13 mouse cellular contexts compared by ENCODE assay signal in the genomic region with DNA sequence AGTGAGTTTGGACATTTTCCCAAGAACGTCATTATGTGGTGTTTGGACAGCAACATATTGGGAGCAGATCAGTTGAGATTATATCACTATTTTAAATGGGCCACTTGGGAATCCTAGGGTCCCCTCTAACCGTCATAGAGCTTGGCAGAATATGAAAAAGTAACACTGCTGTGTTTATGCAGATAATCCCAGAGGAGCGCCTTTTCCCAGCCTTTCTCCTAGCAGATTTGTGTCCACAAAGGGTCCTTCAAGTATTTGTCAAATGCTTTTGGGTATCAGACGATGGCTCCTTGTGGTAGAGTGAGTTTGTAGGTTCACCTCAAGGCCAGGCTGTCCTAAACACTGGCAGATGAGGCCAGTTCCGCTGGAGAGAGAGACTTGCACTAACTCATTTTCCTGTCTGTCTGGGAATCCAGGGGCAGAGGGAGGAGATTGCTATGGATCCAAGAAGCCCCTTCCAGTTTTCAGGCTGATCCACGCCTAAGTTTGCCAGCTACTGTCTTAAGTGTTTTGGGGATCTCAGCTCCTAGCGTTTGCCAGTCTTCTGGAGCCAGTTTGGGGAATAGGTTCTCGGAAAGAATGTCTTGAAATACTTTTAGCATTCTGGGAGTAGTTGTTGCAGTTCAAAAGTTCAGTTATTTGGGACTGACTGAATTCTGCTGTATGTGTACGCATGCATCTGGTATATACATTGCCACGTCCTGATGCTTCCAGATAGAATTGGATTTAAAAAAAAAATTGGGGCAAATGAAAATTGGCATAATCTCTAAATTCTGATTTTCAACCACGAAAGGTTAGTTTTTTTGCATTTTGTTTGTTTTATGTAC.
DNase-seq lines count a peak whose midpoint lies in the region; ATAC-seq and TF ChIP-seq lines count a peak whose summit lies in the region.
"Had no signal": no experiment of that assay in that cellular context is flagged by ENCODE, and none has a peak within 500 bp of the region (broad histone marks: within the 10 kb centered on the region; RNA-seq: fewer than 3 reads in every experiment).

No protein-coding gene starts in this region.

- TF ChIP-seq POLR2A in limb, embryonic 14.5 days (IDR thresholded peaks at IDR 0.05; ENCODE audit: borderline replicate concordance, extremely low read depth, insufficient read depth, insufficient read length): no peak

- intact Hi-C loops in gastrocnemius, adult 2 months (cut with DNase I): no loop called here

- H3K4me1 ChIP-seq in kidney, postnatal 0 days (replicated peaks; ENCODE audit: insufficient read depth, low read length): peaks cover 20% of the 10 kb centered on the region; the same call in 1 of the 2 replicates
- peaks cover 17% of the 10 kb centered on the region for H3K4me1 ChIP-seq in embryonic facial prominence, embryonic 14.5 days (ENCODE audit: control insufficient read depth, insufficient read depth, low read length)
- peaks cover 25% of the 10 kb centered on the region for H3K4me1 ChIP-seq in limb, embryonic 14.5 days (ENCODE audit: control insufficient read depth, insufficient read depth, low read length)
- no peaks in the 10 kb centered on the region for H3K4me1 ChIP-seq in midbrain, embryonic 15.5 days

- no peak for TF ChIP-seq CTCF in gastrocnemius, adult 2 months (IDR thresholded peaks at IDR 0.05)
- TF ChIP-seq CTCF in kidney, postnatal 0 days (IDR thresholded peaks at IDR 0.05; ENCODE audit: low read depth): no peak

- DNase-seq in gastrocnemius, adult 2 months: no peak
- DNase-seq in gastrocnemius, adult 8-10 months (ENCODE audit: low spot score in 2 of 2): no peak
- peak; percentile 73 for DNase-seq in kidney, postnatal 0 days (ENCODE audit: low spot score)
- DNase-seq in kidney, adult 9 months: no peak
- DNase-seq in embryonic facial prominence, embryonic 14.5 days (ENCODE audit: low spot score): peak; percentile 76
- DNase-seq in limb, embryonic 14.5 days (ENCODE audit: low spot score): peak; percentile 44
- DNase-seq: cerebellum, adult 2 months; liver had no signal

- no peak overlapping the region for H3K4me3 ChIP-seq in gastrocnemius, adult 2 months
- no peak overlapping the region for H3K4me3 ChIP-seq in kidney, postnatal 0 days (replicated peaks; ENCODE audit: low read depth, low read length)
- H3K4me3 ChIP-seq in embryonic facial prominence, embryonic 14.5 days (ENCODE audit: low read depth, low read length): no peak overlapping the region
- no peak overlapping the region for H3K4me3 ChIP-seq in limb, embryonic 14.5 days (replicated peaks; ENCODE audit: low read length)
- H3K4me3 ChIP-seq in midbrain, embryonic 15.5 days: no peak overlapping the region
- H3K4me3 ChIP-seq: embryonic facial prominence, embryonic 12.5 days; myocyte had no signal

- H3K27ac ChIP-seq in gastrocnemius, adult 2 months: peak overlapping the region; percentile 69
- H3K27ac ChIP-seq in kidney, postnatal 0 days: peak overlapping the region; percentile 11; the same call in 1 of the 2 replicates
- peak overlapping the region; percentile 11; the same call in 1 of the 2 replicates for H3K27ac ChIP-seq in embryonic facial prominence, embryonic 14.5 days (replicated peaks; ENCODE audit: low read depth, low read length)
- H3K27ac ChIP-seq in limb, embryonic 14.5 days (replicated peaks; ENCODE audit: low read depth, low read length): peak overlapping the region; percentile 58; the same call in 1 of the 2 replicates
- H3K27ac ChIP-seq in midbrain, embryonic 15.5 days: no peak overlapping the region
- H3K27ac ChIP-seq: embryonic facial prominence, embryonic 12.5 days had no signal

- H3K9ac ChIP-seq in kidney, postnatal 0 days (ENCODE audit: low read depth, low read length): no peak overlapping the region
- H3K9ac ChIP-seq in embryonic facial prominence, embryonic 14.5 days (ENCODE audit: low read depth, low read length): no peak overlapping the region
- H3K9ac ChIP-seq in limb, embryonic 14.5 days (ENCODE audit: low read depth, low read length, severe bottlenecking): no peak overlapping the region
- no peak overlapping the region for H3K9ac ChIP-seq in midbrain, embryonic 15.5 days
- H3K9ac ChIP-seq: embryonic facial prominence, embryonic 12.5 days had no signal

- H3K9me3 ChIP-seq in kidney, postnatal 0 days (replicated peaks; ENCODE audit: low read length): no peaks in the 10 kb centered on the region
- H3K9me3 ChIP-seq in embryonic facial prominence, embryonic 14.5 days (ENCODE audit: control insufficient read depth, low read length): no peaks in the 10 kb centered on the region
- no peaks in the 10 kb centered on the region for H3K9me3 ChIP-seq in limb, embryonic 14.5 days (ENCODE audit: control insufficient read depth, low read length)
- no peaks in the 10 kb centered on the region for H3K9me3 ChIP-seq in midbrain, embryonic 15.5 days
- H3K9me3 ChIP-seq: embryonic facial prominence, embryonic 12.5 days had no signal

- H3K36me3 ChIP-seq in kidney, postnatal 0 days (ENCODE audit: insufficient read depth, low read length): no peaks in the 10 kb centered on the region
- H3K36me3 ChIP-seq in embryonic facial prominence, embryonic 14.5 days (ENCODE audit: control insufficient read depth, insufficient read depth, low read length): no peaks in the 10 kb centered on the region
- no peaks in the 10 kb centered on the region for H3K36me3 ChIP-seq in limb, embryonic 14.5 days (ENCODE audit: control insufficient read depth, insufficient read depth, low read length)
- no peaks in the 10 kb centered on the region for H3K36me3 ChIP-seq in midbrain, embryonic 15.5 days (replicated peaks)
- H3K36me3 ChIP-seq: embryonic facial prominence, embryonic 12.5 days had no signal

- no peaks in the 10 kb centered on the region for H3K27me3 ChIP-seq in kidney, postnatal 0 days (ENCODE audit: insufficient read depth, low read length)
- H3K27me3 ChIP-seq in embryonic facial prominence, embryonic 14.5 days (replicated peaks; ENCODE audit: control insufficient read depth, insufficient read depth, low read length): no peaks in the 10 kb centered on the region
- H3K27me3 ChIP-seq in limb, embryonic 14.5 days (ENCODE audit: control insufficient read depth, insufficient read depth, low read length): no peaks in the 10 kb centered on the region
- H3K27me3 ChIP-seq in midbrain, embryonic 15.5 days (replicated peaks): no peaks in the 10 kb centered on the region
- H3K27me3 ChIP-seq: embryonic facial prominence, embryonic 12.5 days had no signal

- 50% methylated on average over 11 of the region's 11 CpGs for WGBS in kidney, postnatal 0 days
- 36% methylated on average over 11 of the region's 11 CpGs for WGBS in embryonic facial prominence, embryonic 14.5 days
- whole genome bisulfite sequencing in limb, embryonic 14.5 days: 42% methylated on average over 11 of the region's 11 CpGs
- 77% methylated on average over 11 of the region's 11 CpGs for WGBS in midbrain, embryonic 15.5 days

- H3K4me2 ChIP-seq in kidney, postnatal 0 days (ENCODE audit: low read length): no peak overlapping the region
- no peak overlapping the region for H3K4me2 ChIP-seq in embryonic facial prominence, embryonic 14.5 days (ENCODE audit: low read depth, low read length)
- H3K4me2 ChIP-seq in limb, embryonic 14.5 days (replicated peaks; ENCODE audit: low read depth, low read length, severe bottlenecking): no peak overlapping the region
- no peak overlapping the region for H3K4me2 ChIP-seq in midbrain, embryonic 15.5 days
- H3K4me2 ChIP-seq: embryonic facial prominence, embryonic 12.5 days had no signal

- no peak for ATAC-seq in kidney, postnatal 0 days (replicated peaks; ENCODE audit: low FRiP score, low read depth)
- no peak for ATAC-seq in embryonic facial prominence, embryonic 14.5 days (ENCODE audit: low read depth)
- peak; percentile 39 for ATAC-seq in limb, embryonic 14.5 days (ENCODE audit: low FRiP score, low read depth)
- no peak for ATAC-seq in megakaryocyte-erythroid progenitor cell, adult 5-6 weeks (replicated peaks; ENCODE audit: low FRiP score, low TSS enrichment, poor library complexity, severe bottlenecking)
- no peak for ATAC-seq in midbrain, embryonic 15.5 days (replicated peaks)
- ATAC-seq: forebrain, embryonic 16.5 days had no signal

Comparison
In these comparisons a context has a peak if more than half of its experiments do, and no peak if none do; other contexts are left out.
1. DNase-seq: peak in kidney, postnatal 0 days (single experiment), embryonic facial prominence, embryonic 14.5 days (single experiment) and limb, embryonic 14.5 days (single experiment); none in gastrocnemius, adult 2 months (single experiment), gastrocnemius, adult 8-10 months (0 of 2) and kidney, adult 9 months (single experiment).